Mouse (Mus musculus) limb, embryonic 12.5 days (tissue): ENCODE data around the gene Gstp2. TPM values are rescaled to one million over a fixed set of nuclear protein-coding genes. Genes with fewer than 3 reads are reported as not detected.

Source experiments
- ATAC-seq: fragments of 200-750 bp; cut with Nextera tagmentation; 2 replicates; pipeline ENCODE4 v1.8.0; 2017; ENCODE audit warnings: low read depth, moderate TSS enrichment; ENCODE audit not compliant: insufficient number of reproducible peaks, insufficient read depth, low FRiP score, low TSS enrichment
- H3K27ac ChIP-seq: fragments of 300-500 bp; sonication (generic); 2 replicates; pipeline ENCODE4 v1.5.1; 2016; ENCODE audit warnings: mild to moderate bottlenecking, moderate library complexity
- H3K27me3 ChIP-seq: fragments of 300-500 bp; sonication (generic); 2 replicates; pipeline ENCODE4 v1.6.1; 2016; ENCODE audit warnings: mild to moderate bottlenecking, moderate library complexity
- H3K36me3 ChIP-seq: fragments of 300-500 bp; sonication (generic); 2 replicates; pipeline ENCODE4 v1.6.1; 2016; ENCODE audit warnings: mild to moderate bottlenecking, moderate library complexity
- H3K4me1 ChIP-seq: fragments of 300-500 bp; sonication (generic); replicated peaks from 2 replicates; pipeline ENCODE4 v1.6.1; 2016
- H3K4me2 ChIP-seq: fragments of 300-500 bp; sonication (generic); 2 replicates; pipeline ENCODE4 v1.6.1; 2016; ENCODE audit warnings: mild to moderate bottlenecking, moderate library complexity
- H3K4me3 ChIP-seq: fragments of 300-500 bp; sonication (generic); replicated peaks from 2 replicates; pipeline ENCODE4 v1.5.1; 2016; ENCODE audit warnings: mild to moderate bottlenecking
- H3K9ac ChIP-seq: fragments of 300-500 bp; sonication (generic); replicated peaks from 2 replicates; pipeline ENCODE4 v1.6.1; 2016; ENCODE audit warnings: mild to moderate bottlenecking, moderate library complexity
- H3K9me3 ChIP-seq: fragments of 300-500 bp; sonication (generic); 2 replicates; pipeline ENCODE4 v1.6.1; 2016; ENCODE audit warnings: mild to moderate bottlenecking, moderate library complexity
- WGBS: fragments of 180-500 bp; shearing (Covaris S2); methylation state at CpG from one replicate; pipeline ENCODE4 v1.1.7; 2016; 5-methylcytosine and 5-hydroxymethylcytosine counted together
- polyA plus RNA-seq: library from polyadenylated mRNA; unstranded; fragments of >200 nt; fragmentation: Nextera tagmentation; extraction: Ambion mirVana; gene quantifications from 2 replicates; pipeline ENCODE4 v1.2.1, GENCODE M21; 2016

Gstp2 gene
- 1.8 and 10.6 TPM in 2 replicates for polyA plus RNA-seq

- Histone ChIP-seq H3K9me3 (peaks cover 3% of the 10 kb centered on the region; the same call in 1 of the 2 replicates), H3K4me2 (no peak within 1 kb of the TSS), H3K27ac (0 out of 2 replicates have a peak within 1 kb of the TSS, but pooled peaks have one; percentile 4), H3K4me3 (no peak within 1 kb of the TSS), H3K4me1 (no peaks in the 10 kb centered on the region), H3K36me3 (no peaks in the 10 kb centered on the region), H3K9ac (no peak within 1 kb of the TSS), H3K27me3 (no peaks in the 10 kb centered on the region)
- WGBS, result 64% methylated on average over 16 of the region's 16 CpGs
- ATAC-seq, result no peak
These were observed at the start of gene Gstp2 for GRCm38 (mm10) chr19:4045966-4046865. Gene Gstp2, minus strand, starts transcription at chr19:4046023.

- H3K4me1 ChIP-seq, result peaks cover 30% of the 10 kb centered on the region
- no peaks in the 10 kb centered on the region for H3K9me3 ChIP-seq
- H3K9ac ChIP-seq, result no peak overlapping the region
- H3K4me2 ChIP-seq, result no peak overlapping the region
- no peak for ATAC-seq
- 72% methylated on average over 5 of the region's 5 CpGs for WGBS
- no peaks in the 10 kb centered on the region for H3K36me3 ChIP-seq
- H3K27me3 ChIP-seq, result peaks cover 10% of the 10 kb centered on the region
- no peak overlapping the region for H3K27ac ChIP-seq
- H3K4me3 ChIP-seq, result no peak overlapping the region
These were observed 49.0 kb upstream of the Gstp2 start for GRCm38 (mm10) chr19:4094774-4095303.

- 81% methylated on average over 3 of the region's 3 CpGs for WGBS
- Histone ChIP-seq H3K9ac (no peak overlapping the region), H3K4me2 (no peak overlapping the region), H3K9me3 (no peaks in the 10 kb centered on the region), H3K4me3 (no peak overlapping the region), H3K36me3 (no peaks in the 10 kb centered on the region), H3K27ac (no peak overlapping the region), H3K27me3 (peaks cover 7% of the 10 kb centered on the region), H3K4me1 (peaks cover 25% of the 10 kb centered on the region)
- ATAC-seq, result no peak
These were observed 48.5 kb upstream of the Gstp2 start for GRCm38 (mm10) chr19:4094348-4094747.

- 48% methylated on average over 7 of the region's 7 CpGs for WGBS
- H3K4me1 ChIP-seq, result peaks cover 19% of the 10 kb centered on the region
- H3K4me3 ChIP-seq, result no peak overlapping the region
- no peak for ATAC-seq
- H3K4me2 ChIP-seq, result no peak overlapping the region
- no peaks in the 10 kb centered on the region for H3K36me3 ChIP-seq
- peaks cover 6% of the 10 kb centered on the region; the same call in 1 of the 2 replicates for H3K27me3 ChIP-seq
- H3K9ac ChIP-seq, result no peak overlapping the region
- H3K27ac ChIP-seq, result no peak overlapping the region
- H3K9me3 ChIP-seq, result no peaks in the 10 kb centered on the region
These were observed 47.9 kb upstream of the Gstp2 start for GRCm38 (mm10) chr19:4093772-4094171.

- no peak overlapping the region for H3K4me3 ChIP-seq
- no peak overlapping the region for H3K4me2 ChIP-seq
- no peaks in the 10 kb centered on the region for H3K9me3 ChIP-seq
- 69% methylated on average over 3 of the region's 3 CpGs for WGBS
- H3K36me3 ChIP-seq, result no peaks in the 10 kb centered on the region
- no peak overlapping the region for H3K9ac ChIP-seq
- no peak overlapping the region for H3K27ac ChIP-seq
- H3K4me1 ChIP-seq, result peaks cover 12% of the 10 kb centered on the region
- peaks cover 6% of the 10 kb centered on the region; the same call in 1 of the 2 replicates for H3K27me3 ChIP-seq
- no peak for ATAC-seq
These were observed 46.9 kb upstream of the Gstp2 start for GRCm38 (mm10) chr19:4092750-4093149.

- H3K4me1 ChIP-seq, result peaks cover 5% of the 10 kb centered on the region
- no peak overlapping the region for H3K4me3 ChIP-seq
- no peak overlapping the region for H3K4me2 ChIP-seq
- H3K27me3 ChIP-seq, result peaks cover 6% of the 10 kb centered on the region; the same call in 1 of the 2 replicates
- H3K9ac ChIP-seq, result no peak overlapping the region
- no peaks in the 10 kb centered on the region for H3K9me3 ChIP-seq
- WGBS, result 56% methylated on average over 2 of the region's 2 CpGs
- ATAC-seq, result no peak
- no peaks in the 10 kb centered on the region for H3K36me3 ChIP-seq
- no peak overlapping the region for H3K27ac ChIP-seq
These were observed 45.6 kb upstream of the Gstp2 start for GRCm38 (mm10) chr19:4091383-4091782.

GRCm38 (mm10) chr19:4090446-4090845 is 44.6 kb upstream of the Gstp2 start:
- H3K9ac ChIP-seq, result no peak overlapping the region
- no peaks in the 10 kb centered on the region for H3K4me1 ChIP-seq
- no peak for ATAC-seq
- H3K4me2 ChIP-seq, result no peak overlapping the region
- 80% methylated on average over 3 of the region's 3 CpGs for WGBS
- no peak overlapping the region for H3K4me3 ChIP-seq
- no peak overlapping the region for H3K27ac ChIP-seq
- H3K27me3 ChIP-seq, result peaks cover 11% of the 10 kb centered on the region; the same call in 1 of the 2 replicates
- no peaks in the 10 kb centered on the region for H3K36me3 ChIP-seq
- H3K9me3 ChIP-seq, result no peaks in the 10 kb centered on the region

- H3K4me3 ChIP-seq, result no peak overlapping the region
- no peak overlapping the region for H3K9ac ChIP-seq
- no peaks in the 10 kb centered on the region for H3K36me3 ChIP-seq
- H3K27ac ChIP-seq, result no peak overlapping the region
- H3K9me3 ChIP-seq, result no peaks in the 10 kb centered on the region
- ATAC-seq, result no peak
- no peak overlapping the region for H3K4me2 ChIP-seq
- 74% methylated on average over 6 of the region's 6 CpGs for WGBS
- H3K27me3 ChIP-seq, result peaks cover 15% of the 10 kb centered on the region
- H3K4me1 ChIP-seq, result 0 out of 2 replicates have a peak, but pooled peaks cover 1% of the 10 kb centered on the region
These were observed 43.3 kb upstream of the Gstp2 start for GRCm38 (mm10) chr19:4089128-4089527.

- no peak for ATAC-seq
- Histone ChIP-seq H3K27ac (no peak overlapping the region), H3K27me3 (peaks cover 17% of the 10 kb centered on the region), H3K4me2 (no peak overlapping the region), H3K9ac (no peak overlapping the region), H3K9me3 (no peaks in the 10 kb centered on the region), H3K36me3 (no peaks in the 10 kb centered on the region), H3K4me3 (no peak overlapping the region), H3K4me1 (0 out of 2 replicates have a peak, but pooled peaks cover 7% of the 10 kb centered on the region)
- WGBS, result 39% methylated on average over 5 of the region's 5 CpGs
These were observed 42.3 kb upstream of the Gstp2 start for GRCm38 (mm10) chr19:4088146-4088545.

GRCm38 (mm10) chr19:4087090-4087489 is 41.3 kb upstream of the Gstp2 start:
- H3K9ac ChIP-seq, result no peak overlapping the region
- no peak overlapping the region for H3K4me2 ChIP-seq
- peaks cover 22% of the 10 kb centered on the region for H3K27me3 ChIP-seq
- no peak for ATAC-seq
- H3K9me3 ChIP-seq, result no peaks in the 10 kb centered on the region
- 0 out of 2 replicates have a peak, but pooled peaks cover 7% of the 10 kb centered on the region for H3K4me1 ChIP-seq
- 89% methylated on average over 5 of the region's 5 CpGs for WGBS
- no peak overlapping the region for H3K27ac ChIP-seq
- H3K36me3 ChIP-seq, result no peaks in the 10 kb centered on the region
- H3K4me3 ChIP-seq, result no peak overlapping the region

GRCm38 (mm10) chr19:4086156-4086555 is 40.3 kb upstream of the Gstp2 start:
- no peak overlapping the region for H3K4me3 ChIP-seq
- H3K9ac ChIP-seq, result no peak overlapping the region
- H3K27me3 ChIP-seq, result peaks cover 22% of the 10 kb centered on the region
- no peaks in the 10 kb centered on the region for H3K9me3 ChIP-seq
- H3K4me1 ChIP-seq, result 0 out of 2 replicates have a peak, but pooled peaks cover 7% of the 10 kb centered on the region
- no peak for ATAC-seq
- H3K36me3 ChIP-seq, result no peaks in the 10 kb centered on the region
- no peak overlapping the region for H3K4me2 ChIP-seq
- no peak overlapping the region for H3K27ac ChIP-seq
- 91% methylated on average over 15 of the region's 15 CpGs for WGBS
